Mouse (Mus musculus): ENCODE results near the gene Tmpo.

DNA sequence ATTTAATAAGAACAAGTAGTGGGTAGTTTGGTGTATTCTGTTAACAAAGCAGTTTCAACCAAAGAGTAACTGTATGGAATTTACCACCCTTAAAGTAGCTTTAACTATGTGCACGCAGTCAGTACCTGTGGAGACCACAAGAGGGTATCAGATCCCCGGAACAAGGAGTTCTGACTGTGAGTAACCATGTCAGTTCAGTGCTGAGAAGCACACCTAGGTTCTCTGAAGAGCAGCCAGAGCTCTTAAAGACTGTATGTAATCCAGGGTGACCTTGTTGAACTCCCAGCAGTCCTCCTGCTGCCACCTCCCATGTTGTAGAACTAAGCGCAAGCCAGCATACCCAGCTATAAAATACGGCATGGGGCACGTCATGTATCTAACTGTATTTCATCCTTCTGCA lies 14.2 kb downstream of the Tmpo start:
- TF ChIP-seq CTCF (IDR thresholded peaks at IDR 0.05; ENCODE audit: insufficient read depth, low read depth, low read length), result no peak
- TF ChIP-seq POLR2A (IDR thresholded peaks at IDR 0.05; ENCODE audit: insufficient read depth, low read depth, low read length), result no peak
